Mouse (Mus musculus) adrenal gland, postnatal 14 days (tissue): Measurements from ENCODE around the gene Fcmr. TPM values are rescaled to one million over a fixed set of nuclear protein-coding genes. Genes with fewer than 3 reads are reported as not detected.

Source experiments
- total RNA-seq: library from RNA; stranded (reverse); gene quantifications from 2 replicates; pipeline ENCODE4 v1.2.3, GENCODE M21; 2021

The Fcmr gene
- total RNA-seq, 1 experiment from 2014 or later, result 2.6 TPM

Other genes with a start within 250 kb of the Fcmr start
- not detected in 2 replicates for gene Zp3r, start 236.0 kb upstream of the Fcmr start, total RNA-seq
- 1.7 and 31.3 TPM in 2 replicates for gene C4bp, start 204.0 kb upstream of the Fcmr start, total RNA-seq
- not detected in 2 replicates for gene Gm29427, start 149.9 kb upstream of the Fcmr start, total RNA-seq
- 9.8 and 10.1 TPM in 2 replicates for gene Yod1, start 148.3 kb upstream of the Fcmr start, total RNA-seq
- 19.5 and 23.1 TPM in 2 replicates for gene Pfkfb2, start 136.4 kb upstream of the Fcmr start, total RNA-seq
- 2.1 and 2.7 TPM in 2 replicates for gene AA986860, start 133.7 kb upstream of the Fcmr start, total RNA-seq
- gene Fcamr, start 64.8 kb upstream of the Fcmr start, total RNA-seq, result not detected in 2 replicates
- gene Pigr, start 39.0 kb upstream of the Fcmr start, total RNA-seq, result 0.19 and 5.1 TPM in 2 replicates
- not detected in 2 replicates for gene Il24, start 21.8 kb downstream of the Fcmr start, total RNA-seq
- not detected in 2 replicates for gene Il20, start 45.8 kb downstream of the Fcmr start, total RNA-seq
- gene Il19, start 74.4 kb downstream of the Fcmr start, total RNA-seq, result not detected in 2 replicates
- gene Il10, start 154.2 kb downstream of the Fcmr start, total RNA-seq, result 0.38 TPM in 1 of 2 replicates, not detected in the other
- 159 and 180 TPM in 2 replicates for gene Mapkapk2, start 232.2 kb downstream of the Fcmr start, total RNA-seq